Comparison of ENCODE assay signal across 7 mouse cellular contexts in the genomic region with DNA sequence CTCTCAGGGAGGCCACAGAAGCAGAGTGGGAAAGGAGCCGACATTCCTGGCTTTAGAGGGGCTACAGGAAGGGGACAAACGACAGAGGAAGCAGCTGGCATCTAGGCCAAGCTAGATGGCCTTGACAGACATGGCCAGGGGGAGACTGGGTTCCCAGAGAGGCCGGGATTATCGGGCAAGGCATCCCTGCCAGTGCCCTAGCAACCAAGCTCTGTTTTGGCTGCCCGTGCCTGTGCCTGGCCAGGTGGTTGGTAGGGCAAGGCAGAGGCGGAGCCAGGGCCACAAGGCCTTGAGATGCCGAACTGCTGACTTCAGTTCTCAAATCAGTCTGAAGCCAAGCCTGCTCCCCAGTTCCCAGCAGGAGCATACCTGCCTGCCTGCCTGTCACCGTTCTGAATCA.
DNase-seq lines count a peak whose midpoint lies in the region; ATAC-seq and TF ChIP-seq lines count a peak whose summit lies in the region.

No protein-coding gene starts in this region.

- no peak for TF ChIP-seq POLR2A in liver, adult 2 months (IDR thresholded peaks at IDR 0.05; ENCODE audit: extremely low read depth, insufficient read depth, low read length)

- no peaks in the 10 kb centered on the region for H3K27me3 ChIP-seq in liver, adult 2 months (ENCODE audit: control insufficient read depth, insufficient read depth, low read length)
- H3K27me3 ChIP-seq in liver, postnatal 0 days (ENCODE audit: insufficient read depth, low read length): no peaks in the 10 kb centered on the region
- peaks cover 17% of the 10 kb centered on the region for H3K27me3 ChIP-seq in heart, embryonic 12.5 days (replicated peaks)

- DNase-seq in liver, adult 2 months (ENCODE audit: extremely low read depth, low read depth, low spot score): peak; percentile 33
- no peak for DNase-seq in liver, postnatal 0 days
- DNase-seq in cerebellum, postnatal 10 days: peak; percentile 62 to 71
- DNase-seq in lung, postnatal 4 days: peak; percentile 35 to 70
- no peak for DNase-seq in layer of hippocampus, postnatal 25 days (ENCODE audit: extremely low spot score in 1 of 2, low spot score in 1 of 2)

- WGBS in liver, adult 2 months: 59% methylated on average over 8 of the region's 8 CpGs
- 49% methylated on average over 8 of the region's 8 CpGs for WGBS in liver, postnatal 0 days (ENCODE audit: insufficient replicate concordance)
- 48% methylated on average over 8 of the region's 8 CpGs for WGBS in heart, embryonic 12.5 days

- H3K9ac ChIP-seq in liver, adult 2 months (ENCODE audit: low read depth, low read length): no peak overlapping the region
- no peak overlapping the region for H3K9ac ChIP-seq in liver, postnatal 0 days (replicated peaks)
- H3K9ac ChIP-seq in heart, embryonic 12.5 days: peak overlapping the region; percentile 9; the same call in 1 of the 2 replicates

- no peak for ATAC-seq in liver, postnatal 0 days
- ATAC-seq in heart, embryonic 12.5 days (ENCODE audit: insufficient number of reproducible peaks, low FRiP score): no peak
- no peak for ATAC-seq in inflammation-experienced regulatory T-cells, adult 6 months

- no peak for TF ChIP-seq CTCF in liver, adult 2 months (IDR thresholded peaks at IDR 0.05; ENCODE audit: low read depth, low read length)
- no peak for TF ChIP-seq CTCF in liver, postnatal 0 days (IDR thresholded peaks at IDR 0.05; ENCODE audit: low read depth)

- no peak overlapping the region for H3K27ac ChIP-seq in liver, adult 2 months (replicated peaks; ENCODE audit: insufficient read depth, low read depth, low read length)
- no peak overlapping the region for H3K27ac ChIP-seq in liver, postnatal 0 days (ENCODE audit: low read depth)
- H3K27ac ChIP-seq in heart, embryonic 12.5 days (ENCODE audit: poor library complexity, severe bottlenecking): no peak overlapping the region

- H3K4me3 ChIP-seq in liver, adult 2 months (ENCODE audit: insufficient read depth, low read depth, low read length): no peak overlapping the region
- H3K4me3 ChIP-seq in liver, postnatal 0 days (ENCODE audit: low read depth, low read length): no peak overlapping the region
- H3K4me3 ChIP-seq in heart, embryonic 12.5 days: no peak overlapping the region

- H3K79me2 ChIP-seq in liver, adult 2 months (ENCODE audit: control insufficient read depth, insufficient read depth, low read length): no peaks in the 10 kb centered on the region

- H3K9me3 ChIP-seq in liver, postnatal 0 days (ENCODE audit: low read length): no peaks in the 10 kb centered on the region
- no peaks in the 10 kb centered on the region for H3K9me3 ChIP-seq in heart, embryonic 12.5 days (replicated peaks)

- no peaks in the 10 kb centered on the region for H3K36me3 ChIP-seq in liver, adult 2 months (ENCODE audit: control insufficient read depth, insufficient read depth, low read length)
- no peaks in the 10 kb centered on the region for H3K36me3 ChIP-seq in liver, postnatal 0 days (replicated peaks; ENCODE audit: insufficient read depth, low read length)
- H3K36me3 ChIP-seq in heart, embryonic 12.5 days: no peaks in the 10 kb centered on the region

- H3K4me1 ChIP-seq in liver, adult 2 months (ENCODE audit: control insufficient read depth, insufficient read depth, low read length): peaks cover 7% of the 10 kb centered on the region
- H3K4me1 ChIP-seq in liver, postnatal 0 days (ENCODE audit: insufficient read depth): peaks cover 14% of the 10 kb centered on the region
- H3K4me1 ChIP-seq in heart, embryonic 12.5 days (replicated peaks): peaks cover 38% of the 10 kb centered on the region

- no peak for TF ChIP-seq EP300 in liver, postnatal 0 days (IDR thresholded peaks at IDR 0.05; ENCODE audit: low read depth)

- H3K4me2 ChIP-seq in liver, postnatal 0 days (ENCODE audit: low read depth, low read length): no peak overlapping the region
- no peak overlapping the region for H3K4me2 ChIP-seq in heart, embryonic 12.5 days

Comparison
In these comparisons a context has a peak if more than half of its experiments do, and no peak if none do; other contexts are left out.
1. DNase-seq: peak in liver, adult 2 months (single experiment), cerebellum, postnatal 10 days (2 of 2) and lung, postnatal 4 days (2 of 2); none in liver, postnatal 0 days (single experiment) and layer of hippocampus, postnatal 25 days (0 of 2).